Mouse (Mus musculus): ENCODE results near the gene Mfap4. TPM values are rescaled to one million over a fixed set of nuclear protein-coding genes. Genes with fewer than 3 reads are reported as not detected.

The Mfap4 gene
- polyA plus RNA-seq (2017; shearing (Covaris generic)), result not detected

GRCm38 (mm10) chr11:61484613-61485540, at the start of gene Mfap4:
TSS of gene Mfap4 (plus strand) at chr11:61485431.

DNA sequence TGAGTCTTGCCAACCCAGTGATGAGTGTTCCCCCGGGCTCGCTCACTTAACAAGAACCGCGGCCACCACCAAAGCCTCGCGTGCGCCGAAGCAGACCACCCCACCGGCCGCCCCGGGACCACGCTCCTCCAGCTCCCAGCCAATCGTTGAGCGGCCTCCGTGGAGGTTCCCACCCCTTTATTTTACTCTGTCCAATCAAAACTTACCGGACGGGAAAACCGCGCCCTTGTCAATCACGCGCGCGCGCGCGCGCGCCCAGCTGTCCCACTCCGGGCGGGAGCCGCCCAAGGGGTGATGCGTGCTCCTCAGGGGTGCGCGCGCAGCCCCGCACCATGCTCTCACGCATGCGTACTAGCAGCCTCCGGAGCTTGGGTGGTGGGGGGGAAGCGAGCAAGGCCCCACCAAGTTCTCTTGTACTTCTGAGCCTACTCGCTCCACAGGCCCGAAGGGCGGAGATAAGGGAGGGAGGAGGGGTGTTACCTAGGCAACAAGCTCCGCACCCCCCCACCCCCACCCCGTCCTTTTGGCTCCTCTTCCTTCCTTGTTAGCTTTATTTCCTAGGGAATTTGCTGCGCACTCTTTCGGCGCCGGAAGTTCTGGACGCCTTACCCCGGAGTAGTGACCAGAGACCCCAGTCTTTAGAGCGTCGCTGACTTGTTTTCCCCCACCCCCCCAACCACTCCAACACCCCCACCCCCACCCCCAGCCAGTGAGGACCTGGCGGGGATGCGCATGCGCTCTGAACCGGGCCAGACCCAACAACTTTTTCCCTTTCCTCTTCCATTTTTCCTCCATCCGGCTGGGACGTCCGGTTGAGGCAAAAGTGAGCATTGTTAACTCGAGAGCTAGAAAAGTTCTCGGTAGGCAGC, 9.1 kb downstream of the Mfap4 start, which contains the start of gene Mapk7:
Gene Mapk7 (minus strand): TSS at position 278 of the 869 bp plus-strand sequence.

DNA sequence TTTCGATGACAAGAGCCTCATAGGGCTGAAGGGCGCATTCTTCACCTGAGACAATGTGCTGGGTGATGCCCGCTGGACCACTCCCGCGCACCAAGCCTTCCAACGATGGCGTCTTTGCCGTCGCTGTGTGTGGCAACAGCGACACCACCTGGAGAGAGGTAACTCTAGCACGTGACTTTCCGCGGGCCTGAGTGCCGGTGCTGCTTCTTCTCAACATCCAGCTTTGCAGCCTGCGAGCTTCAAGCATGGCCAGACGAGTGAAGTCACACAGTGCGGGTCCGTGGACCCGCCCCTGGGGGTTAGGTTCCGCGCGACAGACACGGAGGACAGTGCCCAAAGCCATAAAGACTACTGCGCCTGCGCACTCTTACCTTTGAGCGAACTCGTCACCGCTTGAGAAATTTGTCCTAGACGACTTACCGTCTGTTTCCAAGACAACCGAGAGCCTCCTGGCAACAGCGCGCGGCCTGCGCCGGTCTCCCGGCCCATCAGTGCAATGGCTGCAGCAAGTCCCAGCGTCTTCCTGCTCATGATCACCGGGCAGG, 19.6 kb downstream of the Mfap4 start, which contains the start of gene B9d1:
Gene B9d1 (plus strand): TSS at position 432 of the 545 bp plus-strand sequence.

Other genes with a start within 250 kb of the Mfap4 start
- gene Aldh3a2, start 218.0 kb upstream of the Mfap4 start, polyA plus RNA-seq (2017; shearing (Covaris generic)), result 38.9 TPM
- not detected for gene Slc47a2, start 142.6 kb upstream of the Mfap4 start, polyA plus RNA-seq (2017; shearing (Covaris generic))
- not detected for gene Slc47a1, start 107.1 kb upstream of the Mfap4 start, polyA plus RNA-seq (2017; shearing (Covaris generic))
- not detected for gene Rnf112, start 31.3 kb upstream of the Mfap4 start, polyA plus RNA-seq (2017; shearing (Covaris generic))
- 14.6 TPM for gene Mapk7, start 9.0 kb downstream of the Mfap4 start, polyA plus RNA-seq (2017; shearing (Covaris generic))
- gene B9d1, start 19.7 kb downstream of the Mfap4 start, polyA plus RNA-seq (2017; shearing (Covaris generic)), result 1.1 TPM
- 0.35 TPM for gene Epn2, start 94.3 kb downstream of the Mfap4 start, polyA plus RNA-seq (2017; shearing (Covaris generic))
- 322 TPM for gene Grap, start 167.8 kb downstream of the Mfap4 start, polyA plus RNA-seq (2017; shearing (Covaris generic))
- 1.3 TPM for gene Fam83g, start 198.7 kb downstream of the Mfap4 start, polyA plus RNA-seq (2017; shearing (Covaris generic))
- gene Slc5a10, start 235.4 kb downstream of the Mfap4 start, polyA plus RNA-seq (2017; shearing (Covaris generic)), result not detected

Measured in effector memory CD4-positive, alpha-beta T cell, adult 7 months (primary cell).